Mouse (Mus musculus) limb, embryonic 11.5 days (tissue): Measurements from ENCODE around the gene Meltf. TPM values are rescaled to one million over a fixed set of nuclear protein-coding genes. Genes with fewer than 3 reads are reported as not detected.

ENCODE experiments used
- ATAC-seq: fragments of 200-750 bp; cut with Nextera tagmentation; 2 replicates; pipeline ENCODE4 v1.8.0; 2017; ENCODE audit warnings: low read depth; ENCODE audit not compliant: insufficient number of reproducible peaks, low FRiP score, low TSS enrichment
- DNase-seq: peaks from one replicate; pipeline ENCODE4 v3.0.0-alpha.2; 2015; ENCODE audit warnings: low spot score
- H3K27ac ChIP-seq: fragments of 300-500 bp; sonication (generic); replicated peaks from 2 replicates; pipeline ENCODE4 v1.5.1; 2014; ENCODE audit warnings: low read depth, mild to moderate bottlenecking, low read length
- H3K27me3 ChIP-seq: fragments of 300-500 bp; sonication (generic); 2 replicates; pipeline ENCODE4 v1.6.1; 2014; ENCODE audit warnings: mild to moderate bottlenecking, low read length, mixed read lengths; ENCODE audit not compliant: control insufficient read depth, insufficient read depth
- H3K36me3 ChIP-seq: fragments of 300-500 bp; sonication (generic); 2 replicates; pipeline ENCODE4 v1.6.1; 2014; ENCODE audit warnings: mild to moderate bottlenecking, low read length, moderate library complexity, mixed read lengths; ENCODE audit not compliant: control insufficient read depth, insufficient read depth
- H3K4me1 ChIP-seq: fragments of 300-500 bp; sonication (generic); 2 replicates; pipeline ENCODE4 v1.6.1; 2014; ENCODE audit warnings: low read length, mixed read lengths; ENCODE audit not compliant: control insufficient read depth, insufficient read depth
- H3K4me2 ChIP-seq: fragments of 300-500 bp; sonication (generic); 2 replicates; pipeline ENCODE4 v1.6.1; 2014; ENCODE audit warnings: low read depth, mild to moderate bottlenecking, moderate library complexity; ENCODE audit not compliant: severe bottlenecking
- H3K4me3 ChIP-seq: fragments of 300-500 bp; sonication (generic); 2 replicates; pipeline ENCODE4 v1.5.1; 2014; ENCODE audit warnings: low read depth, low read length
- H3K9ac ChIP-seq: fragments of 300-500 bp; sonication (generic); 2 replicates; pipeline ENCODE4 v1.6.1; 2014; ENCODE audit warnings: mild to moderate bottlenecking, low read length
- H3K9me3 ChIP-seq: fragments of 300-500 bp; sonication (generic); 2 replicates; pipeline ENCODE4 v1.6.1; 2016; ENCODE audit warnings: low read length; ENCODE audit not compliant: control insufficient read depth
- WGBS: fragments of 180-500 bp; shearing (Covaris S2); extraction: QIAGEN DNeasy Blood & Tissue Kit; methylation state at CpG from one replicate; pipeline ENCODE4 v1.1.7; 2014; 5-methylcytosine and 5-hydroxymethylcytosine counted together
- polyA plus RNA-seq: library from polyadenylated mRNA; unstranded; fragments of >200 nt; fragmentation: Nextera tagmentation; extraction: Ambion mirVana; gene quantifications from 2 replicates; pipeline ENCODE4 v1.2.1, GENCODE M21; 2014

The Meltf gene
- 0.17 and 0.23 TPM in 2 replicates for polyA plus RNA-seq

DNA sequence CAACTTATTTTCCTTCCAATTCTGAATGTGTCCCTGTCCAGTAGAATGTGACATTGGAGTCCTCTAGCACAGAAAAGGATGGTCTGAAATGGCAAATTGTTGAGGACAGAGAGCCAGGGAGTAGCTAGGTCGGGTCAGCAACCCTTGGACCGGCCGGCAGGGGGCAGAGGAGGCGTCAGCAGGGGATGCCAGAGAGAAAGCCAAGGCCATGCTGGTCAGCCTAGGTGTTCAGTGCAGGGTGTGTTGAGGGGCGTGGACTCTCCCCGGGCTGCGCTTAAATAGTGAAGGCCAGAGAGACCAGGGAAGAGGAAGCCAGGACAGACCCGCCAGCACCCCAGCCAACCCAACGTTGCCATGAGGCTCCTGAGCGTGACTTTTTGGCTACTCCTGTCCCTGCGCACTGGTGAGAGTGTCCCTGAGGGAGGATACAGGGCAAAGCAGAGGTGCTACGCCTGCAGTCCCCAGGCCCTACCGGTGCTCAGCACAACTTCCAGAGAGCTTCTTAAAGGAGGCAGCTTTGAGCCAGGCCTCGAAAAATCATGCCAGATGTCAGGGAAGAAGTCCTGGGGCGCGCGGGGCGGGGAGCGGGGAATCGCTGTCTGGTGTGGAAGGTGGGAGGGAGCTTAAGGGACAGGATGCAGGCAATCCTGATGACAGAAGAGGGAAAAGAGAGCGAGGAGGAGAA lies at the start of gene Meltf:
Gene Meltf, plus strand, starts transcription at position 238 of the 685 bp plus-strand sequence.
- ATAC-seq: 0 out of 2 replicates have a peak, but pooled peaks have one; percentile 57
- Histone ChIP-seq H3K9ac (0 out of 2 replicates have a peak within 1 kb of the TSS, but pooled peaks have one; percentile 7), H3K4me2 (peak within 1 kb of the TSS; percentile 32), H3K27ac (no peak within 1 kb of the TSS), H3K4me3 (peak within 1 kb of the TSS; percentile 8; the same call in 1 of the 2 replicates), H3K27me3 (no peaks in the 10 kb centered on the region), H3K4me1 (peaks cover 3% of the 10 kb centered on the region; the same call in 1 of the 2 replicates), H3K9me3 (no peaks in the 10 kb centered on the region), H3K36me3 (no peaks in the 10 kb centered on the region; the same call in 1 of the 2 replicates)
- 24% methylated on average over 21 of the region's 21 CpGs for WGBS
- DNase-seq: peak; percentile 88

DNA sequence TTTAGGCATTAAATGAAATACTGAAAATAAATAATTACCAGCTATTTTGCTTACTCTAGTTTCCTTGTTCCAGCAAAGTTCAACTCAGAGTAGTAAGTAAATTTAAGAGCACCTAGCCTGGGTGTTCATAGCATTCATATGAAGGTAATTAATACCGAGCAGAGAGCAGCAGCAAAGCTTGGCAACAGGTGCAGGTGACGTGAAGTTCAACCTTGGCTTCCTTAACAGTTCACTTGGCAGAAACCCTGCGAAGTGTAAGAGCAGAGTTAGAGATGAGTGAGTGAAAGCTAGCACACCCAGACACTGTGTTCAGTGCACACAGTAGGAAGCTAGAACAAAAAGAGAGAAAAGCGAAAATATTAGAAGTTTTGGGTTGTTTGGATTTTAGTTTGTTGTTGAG lies 47.9 kb upstream of the Meltf start:
- H3K4me1 ChIP-seq: no peaks in the 10 kb centered on the region
- H3K9me3 ChIP-seq: no peaks in the 10 kb centered on the region
- no peak for DNase-seq
- H3K27ac ChIP-seq: no peak overlapping the region
- no peaks in the 10 kb centered on the region for H3K27me3 ChIP-seq
- WGBS: 88% methylated on average over 4 of the region's 4 CpGs
- H3K4me3 ChIP-seq: no peak overlapping the region
- no peaks in the 10 kb centered on the region; the same call in 1 of the 2 replicates for H3K36me3 ChIP-seq
- no peak overlapping the region for H3K9ac ChIP-seq
- no peak overlapping the region for H3K4me2 ChIP-seq
- no peak for ATAC-seq

DNA sequence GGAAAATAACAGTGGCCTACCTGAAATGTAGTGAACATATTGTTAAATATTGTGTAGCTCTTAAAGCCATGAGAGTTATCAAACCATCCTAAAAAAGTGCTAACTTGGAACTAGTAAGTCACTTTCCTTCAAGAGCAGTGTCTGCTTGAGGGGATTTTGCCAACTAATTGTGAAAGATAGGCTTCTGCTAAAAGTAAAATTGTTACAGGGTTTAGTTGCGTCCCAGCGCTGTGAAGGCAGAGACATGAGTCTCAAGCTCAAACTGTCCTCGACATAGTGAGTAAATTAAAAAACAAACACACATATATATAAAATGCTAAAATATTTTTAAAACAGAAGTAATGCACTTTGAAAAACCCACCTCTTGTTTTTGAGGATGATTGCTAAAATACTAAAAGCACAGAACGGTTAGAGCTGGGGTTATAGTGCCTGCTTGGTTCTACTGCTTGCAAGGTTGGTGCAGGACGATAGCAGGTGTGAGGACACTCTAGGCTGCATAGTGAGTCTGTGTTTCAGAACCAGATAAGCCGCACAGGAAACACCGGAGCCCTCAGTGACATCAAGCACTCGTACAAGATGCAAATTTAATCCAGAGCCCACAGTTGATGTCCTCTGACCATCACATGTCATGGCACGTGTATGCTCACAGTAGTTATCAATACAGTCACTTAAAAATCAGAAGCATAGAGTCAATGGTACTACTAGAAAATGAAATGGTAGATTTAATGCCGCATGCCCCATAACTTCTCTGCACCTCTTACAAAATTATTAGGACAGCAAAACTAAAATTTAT lies 45.8 kb upstream of the Meltf start:
- Histone ChIP-seq H3K36me3 (no peaks in the 10 kb centered on the region; the same call in 1 of the 2 replicates), H3K27me3 (no peaks in the 10 kb centered on the region), H3K4me3 (no peak overlapping the region), H3K9ac (no peak overlapping the region), H3K9me3 (no peaks in the 10 kb centered on the region), H3K27ac (no peak overlapping the region), H3K4me1 (no peaks in the 10 kb centered on the region), H3K4me2 (no peak overlapping the region)
- WGBS: 93% methylated on average over 10 of the region's 10 CpGs
- DNase-seq: no peak
- ATAC-seq: no peak

DNA sequence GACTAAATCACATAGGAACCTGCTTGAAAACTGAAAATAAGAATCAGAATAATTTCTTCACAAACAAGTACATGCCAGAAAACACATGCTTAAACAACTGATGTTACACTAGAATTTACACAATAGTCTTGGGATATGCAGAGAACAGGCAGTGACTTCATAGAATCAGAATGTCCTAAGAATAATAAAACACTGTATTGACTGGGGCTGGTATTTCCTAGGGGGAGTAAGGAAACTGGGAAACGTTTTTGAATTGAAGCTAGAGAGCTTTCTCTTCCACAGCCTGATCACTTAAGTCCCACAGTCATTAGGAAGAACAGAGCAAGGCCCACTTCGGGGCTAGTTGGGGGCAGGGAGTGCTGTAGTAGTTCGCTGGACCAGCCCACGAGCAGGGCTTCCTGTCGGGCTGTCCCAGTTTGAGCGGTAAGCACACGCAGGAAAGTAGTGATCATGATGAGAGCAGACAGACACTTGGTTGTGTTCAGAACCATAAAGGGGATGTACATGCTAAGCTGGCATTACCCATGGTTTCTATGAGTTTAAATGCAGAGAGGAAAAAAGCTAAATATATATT lies 44.5 kb upstream of the Meltf start:
- H3K36me3 ChIP-seq: no peaks in the 10 kb centered on the region; the same call in 1 of the 2 replicates
- H3K4me2 ChIP-seq: no peak overlapping the region
- 79% methylated on average over 7 of the region's 7 CpGs for WGBS
- DNase-seq: no peak
- H3K9me3 ChIP-seq: no peaks in the 10 kb centered on the region
- H3K9ac ChIP-seq: no peak overlapping the region
- H3K4me3 ChIP-seq: no peak overlapping the region
- H3K4me1 ChIP-seq: no peaks in the 10 kb centered on the region
- H3K27ac ChIP-seq: no peak overlapping the region
- no peaks in the 10 kb centered on the region for H3K27me3 ChIP-seq
- ATAC-seq: no peak

DNA sequence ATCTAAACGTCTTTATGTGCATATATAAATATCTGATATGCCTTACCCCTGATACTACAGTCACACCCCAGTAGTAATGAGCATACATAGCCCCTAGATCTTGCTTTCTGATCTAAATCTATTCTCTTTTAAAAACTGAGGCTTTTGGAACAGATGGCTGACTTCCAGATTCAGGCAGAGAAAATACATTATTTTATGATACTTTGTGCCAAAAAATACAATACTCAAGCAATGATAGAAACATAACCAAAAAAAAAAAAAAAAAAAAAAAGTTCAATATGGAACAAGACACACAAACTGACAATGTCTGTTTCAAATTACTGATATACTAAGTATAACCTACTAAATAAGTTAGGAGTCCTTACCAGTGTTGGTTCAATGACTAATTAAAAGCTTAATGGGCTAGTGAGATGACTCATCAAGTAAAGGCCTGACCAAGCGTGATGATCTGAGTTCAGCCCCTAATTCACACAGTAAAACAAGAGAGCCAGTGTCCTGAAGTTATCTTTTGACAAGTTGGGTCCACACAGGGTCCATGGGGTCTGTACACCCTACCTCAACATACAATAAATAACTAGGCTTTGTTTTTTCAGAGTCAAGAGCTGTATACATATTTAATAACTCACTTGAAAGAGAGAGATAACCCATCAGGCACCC lies 43.8 kb upstream of the Meltf start:
- H3K9ac ChIP-seq: no peak overlapping the region
- DNase-seq: no peak
- H3K4me1 ChIP-seq: no peaks in the 10 kb centered on the region
- no peak for ATAC-seq
- WGBS: 79% methylated on average over 2 of the region's 2 CpGs
- H3K36me3 ChIP-seq: no peaks in the 10 kb centered on the region; the same call in 1 of the 2 replicates
- no peak overlapping the region for H3K4me3 ChIP-seq
- no peaks in the 10 kb centered on the region for H3K27me3 ChIP-seq
- no peak overlapping the region for H3K27ac ChIP-seq
- no peak overlapping the region for H3K4me2 ChIP-seq
- H3K9me3 ChIP-seq: no peaks in the 10 kb centered on the region

DNA sequence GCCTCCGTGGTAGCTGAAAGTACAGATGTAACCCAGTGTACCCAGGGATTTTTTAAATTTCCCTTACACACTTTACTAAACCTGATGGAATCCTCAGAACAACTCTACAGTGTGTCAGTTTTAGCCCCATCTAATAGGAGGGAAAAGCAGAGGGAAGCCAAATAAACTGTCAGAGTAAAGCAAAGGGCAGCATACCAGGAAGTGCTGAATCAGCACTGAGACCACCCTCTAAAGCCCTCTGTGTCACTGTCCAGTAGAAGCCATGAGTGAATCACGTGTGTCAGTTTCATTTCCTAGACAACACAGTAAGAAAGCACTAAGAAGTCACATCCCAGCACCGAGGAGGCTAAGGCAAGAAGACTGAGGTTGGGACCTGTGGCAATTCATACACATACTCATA lies 41.2 kb upstream of the Meltf start:
- Histone ChIP-seq H3K27me3 (no peaks in the 10 kb centered on the region), H3K9ac (no peak overlapping the region), H3K9me3 (no peaks in the 10 kb centered on the region), H3K36me3 (0 out of 2 replicates have a peak, but pooled peaks cover 3% of the 10 kb centered on the region), H3K27ac (no peak overlapping the region), H3K4me3 (no peak overlapping the region), H3K4me2 (no peak overlapping the region), H3K4me1 (no peaks in the 10 kb centered on the region)
- no peak for DNase-seq
- ATAC-seq: no peak
- whole genome bisulfite sequencing: 96% methylated on average over 3 of the region's 3 CpGs

DNA sequence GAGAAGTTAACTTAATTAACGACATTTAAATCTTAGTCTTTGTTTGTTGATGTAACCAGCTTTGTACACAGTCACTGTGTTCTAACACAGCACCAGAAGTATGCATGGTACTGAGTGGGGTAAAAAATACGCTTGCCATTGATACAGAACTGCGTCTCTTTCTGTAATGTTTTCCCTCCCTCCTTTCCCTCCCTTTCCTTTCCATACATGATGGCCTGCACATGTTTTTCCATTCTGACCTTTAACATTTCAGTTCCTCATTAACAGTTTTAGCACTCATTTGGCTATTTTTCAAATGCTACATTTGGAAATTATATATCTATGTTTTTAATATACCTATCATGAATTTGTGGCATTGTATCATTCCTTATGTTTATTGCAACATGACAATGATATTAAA lies 34.4 kb upstream of the Meltf start:
- ATAC-seq (no peak), DNase-seq (no peak)
- 87% methylated on average over 3 of the region's 3 CpGs for WGBS
- H3K27ac ChIP-seq: no peak overlapping the region
- no peak overlapping the region for H3K4me3 ChIP-seq
- H3K36me3 ChIP-seq: 0 out of 2 replicates have a peak, but pooled peaks cover 3% of the 10 kb centered on the region
- H3K4me1 ChIP-seq: no peaks in the 10 kb centered on the region
- no peak overlapping the region for H3K9ac ChIP-seq
- no peaks in the 10 kb centered on the region for H3K9me3 ChIP-seq
- no peak overlapping the region for H3K4me2 ChIP-seq
- no peaks in the 10 kb centered on the region for H3K27me3 ChIP-seq

DNA sequence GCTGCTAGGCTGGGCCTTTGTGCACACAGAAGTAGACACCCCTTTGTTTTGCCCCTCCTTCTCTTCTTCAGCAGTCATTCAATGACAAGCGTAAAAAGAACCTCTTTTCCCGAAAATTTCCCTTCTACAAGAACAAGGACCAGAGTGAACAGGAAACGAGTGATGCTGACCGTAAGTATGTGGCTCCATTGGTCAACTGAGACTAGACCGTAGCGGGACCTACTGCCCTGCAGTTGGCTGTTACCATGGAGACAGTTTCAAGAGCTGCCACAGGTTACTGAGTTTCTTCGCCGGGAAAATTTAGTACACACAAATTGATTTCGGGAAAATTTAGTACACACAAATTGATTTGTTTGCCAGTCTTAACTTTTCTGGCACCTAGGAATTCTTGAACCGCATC lies 31.8 kb upstream of the Meltf start:
- H3K9me3 ChIP-seq: no peaks in the 10 kb centered on the region
- H3K27me3 ChIP-seq: no peaks in the 10 kb centered on the region
- no peak overlapping the region for H3K9ac ChIP-seq
- no peaks in the 10 kb centered on the region for H3K4me1 ChIP-seq
- H3K4me2 ChIP-seq: no peak overlapping the region
- no peak for DNase-seq
- no peak overlapping the region for H3K4me3 ChIP-seq
- peaks cover 2% of the 10 kb centered on the region; the same call in 1 of the 2 replicates for H3K36me3 ChIP-seq
- WGBS: 84% methylated on average over 10 of the region's 10 CpGs
- ATAC-seq: no peak
- H3K27ac ChIP-seq: no peak overlapping the region
